Mouse (Mus musculus): Measurements from ENCODE around the gene Thbs2. TPM values are rescaled to one million over a fixed set of nuclear protein-coding genes. Genes with fewer than 3 reads are reported as not detected.
"Not testable (repeated sequence)": the region's sequence is repeated elsewhere in the genome, so short reads cannot be mapped to it uniquely, and the experiment has no call there.

Thbs2 gene
- polyA plus RNA-seq, 1 experiment from 2014 or later: 4.5 TPM

GRCm38 (mm10) chr17:14621006-14621405 lies 73.0 kb downstream of the Thbs2 start:
- H3K4me1 ChIP-seq (replicated peaks); H3K27ac ChIP-seq (replicated peaks); H3K27me3 ChIP-seq; H3K9ac ChIP-seq; H3K9me3 ChIP-seq; H3K36me3 ChIP-seq; H3K4me2 ChIP-seq; ATAC-seq (ENCODE audit: low FRiP score, low read depth); H3K4me3 ChIP-seq: not testable (repeated sequence)

- Histone ChIP-seq H3K36me3 (no peaks in the 10 kb centered on the region), H3K27ac (replicated peaks) (no peak overlapping the region), H3K4me1 (replicated peaks) (no peaks in the 10 kb centered on the region), H3K9me3 (no peaks in the 10 kb centered on the region), H3K9ac (no peak overlapping the region), H3K4me3 (no peak overlapping the region), H3K27me3 (no peaks in the 10 kb centered on the region), H3K4me2 (no peak overlapping the region)
- WGBS: 90% methylated on average over 3 of the region's 3 CpGs
- ATAC-seq (ENCODE audit: low FRiP score, low read depth): no peak
These were observed 74.0 kb downstream of the Thbs2 start for GRCm38 (mm10) chr17:14620037-14620436.

DNA sequence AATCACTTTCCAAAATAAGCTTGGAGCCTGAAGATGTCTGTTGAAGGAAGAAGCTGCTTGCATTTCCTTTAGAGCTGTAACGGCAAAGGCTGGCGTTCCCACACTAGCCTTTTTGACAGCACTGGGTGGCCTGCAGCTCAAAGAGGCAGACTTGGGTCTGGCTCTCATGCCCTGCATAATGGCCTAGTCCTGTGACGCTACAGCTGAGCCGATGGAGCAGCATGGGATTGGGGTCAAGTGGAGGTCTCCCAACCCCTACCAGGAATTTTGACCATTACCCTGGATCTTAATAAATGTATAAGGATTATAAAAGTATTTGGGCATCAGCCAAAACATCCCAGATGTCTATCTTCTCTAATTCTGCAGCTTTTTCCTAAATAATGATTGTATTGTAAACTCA lies 75.0 kb downstream of the Thbs2 start:
- Histone ChIP-seq H3K9me3 (no peaks in the 10 kb centered on the region), H3K36me3 (no peaks in the 10 kb centered on the region), H3K4me1 (replicated peaks) (no peaks in the 10 kb centered on the region), H3K27me3 (no peaks in the 10 kb centered on the region), H3K4me2 (no peak overlapping the region), H3K27ac (replicated peaks) (no peak overlapping the region), H3K4me3 (no peak overlapping the region), H3K9ac (no peak overlapping the region)
- ATAC-seq (ENCODE audit: low FRiP score, low read depth): no peak
- WGBS: 56% methylated on average over 4 of the region's 4 CpGs

Other genes starting within 250 kb of the Thbs2 start
- 9.9 and 10.5 TPM in 2 replicates for gene Wdr27, start 248.9 kb upstream of the Thbs2 start, polyA plus RNA-seq (2015; fragmentation: Nextera tagmentation; extraction: Ambion mirVana)
- 25.7 and 27.3 TPM in 2 replicates for gene 1600012H06Rik, start 248.9 kb upstream of the Thbs2 start, polyA plus RNA-seq (2015; fragmentation: Nextera tagmentation; extraction: Ambion mirVana)

Data from hindbrain, embryonic 15.5 days (tissue).